ENCODE assay signal across 8 mouse cellular contexts in genomic region chr6:87042337-87043130, GRCm38 (mm10). TPM values are rescaled to one million over a fixed set of nuclear protein-coding genes. Genes with fewer than 3 reads are reported as not detected.
A peak's percentile ranks its signal among the peaks of the same experiment; 100 is the strongest.
DNase-seq lines count a peak whose midpoint lies in the region; ATAC-seq lines count a peak whose summit lies in the region.

TSS of gene Gfpt1 (plus strand) at chr6:87042846.

- H3K27ac ChIP-seq in hindbrain, embryonic 16.5 days (ENCODE audit: low read depth, low read length), result peak within 1 kb of the TSS; percentile 99
- peak within 1 kb of the TSS; percentile 83 for H3K27ac ChIP-seq in macrophage

- no peaks in the 10 kb centered on the region for H3K36me3 ChIP-seq in hindbrain, embryonic 16.5 days (ENCODE audit: control insufficient read depth, insufficient read depth, low read length)
- H3K36me3 ChIP-seq in macrophage (ENCODE audit: inconsistent target), result no peaks in the 10 kb centered on the region

- under 1% methylated on average over 65 of the region's 68 CpGs for WGBS in hindbrain, embryonic 16.5 days
- WGBS in macrophage (ENCODE audit: missing documents), result 1% methylated on average over 65 of the region's 68 CpGs

- peaks cover 12% of the 10 kb centered on the region for H3K4me1 ChIP-seq in hindbrain, embryonic 16.5 days (ENCODE audit: control insufficient read depth, insufficient read depth, low read depth, low read length)

- peak within 1 kb of the TSS; percentile 85 for H3K4me2 ChIP-seq in hindbrain, embryonic 16.5 days (ENCODE audit: low read length)

- no peaks in the 10 kb centered on the region for H3K27me3 ChIP-seq in hindbrain, embryonic 16.5 days (replicated peaks; ENCODE audit: control insufficient read depth, insufficient read depth, low read length)

- H3K79me2 ChIP-seq in macrophage (ENCODE audit: inconsistent target), result peaks cover 37% of the 10 kb centered on the region

- peak; percentile 97 for ATAC-seq in hindbrain, embryonic 16.5 days

- peak; percentile 96 for DNase-seq in T-cell, adult 2 months (ENCODE audit: low spot score)
- DNase-seq in cerebellum, postnatal 36 days, result peak; percentile 92 to 96
- peak; percentile 94 for DNase-seq in gastrocnemius, adult 18-20 months (ENCODE audit: low spot score)
- peak; percentile 94 to 97 for DNase-seq in left cerebral cortex, adult 18-20 months (ENCODE audit: low spot score in 2 of 2)
- DNase-seq in right cerebral cortex, adult 18-20 months, result peak; percentile 96
- DNase-seq in urinary bladder, postnatal 10 days (ENCODE audit: low spot score), result peak; percentile 83

- H3K9ac ChIP-seq in hindbrain, embryonic 16.5 days (ENCODE audit: low read depth, low read length), result peak within 1 kb of the TSS; percentile 94

- H3K4me3 ChIP-seq in hindbrain, embryonic 16.5 days (ENCODE audit: low read length), result peak within 1 kb of the TSS; percentile 87
- H3K4me3 ChIP-seq in macrophage (ENCODE audit: inconsistent target), result peak within 1 kb of the TSS; percentile 89

- H3K9me3 ChIP-seq in hindbrain, embryonic 16.5 days (ENCODE audit: control insufficient read depth, low read length), result no peaks in the 10 kb centered on the region

RNA-seq across cellular contexts. Expression of gene Gfpt1, which starts in this region (rescaled TPM):
- total RNA-seq in gastrocnemius, adult 18-20 months (2021), result 10 to 100 TPM; 32.3 to 32.7 TPM
- polyA plus RNA-seq in hindbrain, embryonic 16.5 days (2015; fragmentation: Nextera tagmentation; extraction: Ambion mirVana), result 19.8 and 22.7 TPM in 2 replicates
- 10 to 100 TPM; 53.1 to 57.6 TPM for total RNA-seq in left cerebral cortex, adult 18-20 months (2021)
- total RNA-seq in macrophage (2018; cell fraction: chromatin; rRNA removed), result 100 to 1,000 TPM in 24 of 26 experiments, 10 to 100 TPM in 2; 94.7 to 275 (median 164) TPM
- 10 to 100 TPM; 36.6 to 63.3 (median 49.4) TPM for total RNA-seq in macrophage (2018; cell fraction: cytosol; rRNA removed)
- 100 to 1,000 TPM in 16 of 26 experiments, 10 to 100 TPM in 10; 62.8 to 152 (median 112) TPM for total RNA-seq in macrophage (2018; cell fraction: nucleus; rRNA removed)
- 20.5 to 30.0 TPM (median 23.5 TPM) in 3 replicates for polyA plus RNA-seq in macrophage (2018)

Comparison
In these comparisons a context has a peak if more than half of its experiments do, and no peak if none do; other contexts are left out.
1. Peak in every context shown above with its lines: DNase-seq, ATAC-seq, H3K4me3 ChIP-seq and H3K27ac ChIP-seq.